Mouse (Mus musculus) monocyte, adult 5-6 weeks (primary cell): ENCODE results near the gene Srbd1. TPM values are rescaled to one million over a fixed set of nuclear protein-coding genes. Genes with fewer than 3 reads are reported as not detected.

Experiments
- ATAC-seq: fragments of 153-309, 156-312 bp; replicated peaks from 2 replicates; pipeline ENCODE4 v1.8.0; 2017; ENCODE audit warnings: mild to moderate bottlenecking; ENCODE audit not compliant: low TSS enrichment, insufficient number of reproducible peaks, severe bottlenecking, poor library complexity, low FRiP score
- total RNA-seq: library from RNA; stranded (forward); fragments of 200-1000, 200-491, 200-594 nt; gene quantifications from 3 replicates; pipeline ENCODE4 v1.2.3, GENCODE M21; 2017

Srbd1 gene
- total RNA-seq, 1 experiment from 2014 or later, result 29.5 TPM

DNA sequence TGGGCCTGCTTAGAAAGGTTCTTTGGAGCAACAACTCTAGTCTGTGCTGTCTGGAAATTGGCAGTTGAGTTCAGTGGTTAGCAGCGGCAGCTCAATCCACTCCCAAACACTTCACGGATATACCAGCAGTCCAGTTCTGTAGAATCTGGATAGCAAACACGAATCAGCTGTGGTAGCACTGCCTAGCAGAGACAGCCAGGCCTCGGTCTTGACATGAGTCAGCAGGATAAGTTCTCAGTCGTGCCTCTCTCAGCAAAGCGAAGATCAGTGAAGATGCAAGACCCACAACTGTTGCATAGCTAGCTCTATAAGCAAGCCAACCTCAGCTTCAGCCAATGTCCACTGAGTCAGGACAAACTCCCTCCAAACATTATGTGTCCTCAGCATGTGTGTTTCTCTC, 142.9 kb downstream of the Srbd1 start:
- no peak for ATAC-seq

DNA sequence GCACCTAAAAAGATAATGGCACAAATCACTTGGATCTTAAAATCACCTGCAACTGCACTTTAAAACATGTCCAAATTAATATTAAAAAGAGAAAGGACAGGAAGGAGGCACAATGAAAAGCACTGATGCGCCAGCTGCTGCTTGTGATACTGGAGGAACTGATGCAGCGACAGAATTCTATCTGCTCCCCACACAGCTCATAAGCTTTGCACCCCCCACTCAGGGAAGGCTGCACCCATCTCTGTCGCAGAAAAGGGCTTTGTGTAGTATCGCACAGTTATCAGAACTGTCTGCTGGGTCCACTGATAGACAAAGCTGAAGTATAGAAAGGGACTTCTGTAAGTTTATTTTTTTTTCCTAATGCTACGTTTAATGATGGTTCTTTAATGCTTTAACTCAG, 143.3 kb downstream of the Srbd1 start:
- ATAC-seq, result no peak

DNA sequence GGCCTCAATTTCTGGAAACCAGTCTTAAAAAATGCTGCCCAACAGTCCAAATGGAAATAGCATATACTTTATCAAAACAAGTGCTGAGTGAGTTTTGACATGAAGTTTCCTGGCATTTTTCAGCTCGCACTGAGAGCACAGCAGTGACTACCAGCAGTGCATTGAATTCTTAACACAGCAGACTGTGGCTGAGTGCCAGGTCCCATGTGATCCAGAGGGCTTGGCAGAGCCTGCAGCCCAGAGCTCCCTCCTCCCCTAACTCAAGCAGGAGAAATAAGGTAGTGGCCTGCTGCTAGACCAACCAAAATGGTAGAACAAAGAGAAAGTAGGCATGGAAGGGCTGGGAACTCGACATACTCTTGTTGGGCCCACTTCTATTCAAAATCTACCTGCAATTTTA, 149.2 kb downstream of the Srbd1 start:
- no peak for ATAC-seq

DNA sequence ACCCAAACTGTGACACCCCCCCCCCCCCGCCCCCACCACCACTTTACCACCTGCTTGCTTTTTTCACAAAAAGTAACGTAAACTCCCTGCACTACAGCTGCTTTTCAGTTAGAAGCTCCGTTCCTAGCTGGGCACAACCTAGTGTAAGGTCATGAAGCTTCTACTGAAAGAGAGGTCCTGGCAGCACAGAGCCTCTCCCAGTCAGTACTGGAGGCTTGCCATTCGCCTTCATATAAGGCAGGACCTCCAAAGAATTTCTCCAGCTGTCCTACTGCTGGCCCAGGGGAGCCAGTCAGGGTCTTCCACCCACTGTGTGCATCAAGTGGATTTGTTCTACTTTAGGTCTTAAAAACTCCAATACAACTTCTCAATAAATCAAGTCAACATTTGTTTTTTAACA, 149.9 kb downstream of the Srbd1 start:
- ATAC-seq, result no peak

DNA sequence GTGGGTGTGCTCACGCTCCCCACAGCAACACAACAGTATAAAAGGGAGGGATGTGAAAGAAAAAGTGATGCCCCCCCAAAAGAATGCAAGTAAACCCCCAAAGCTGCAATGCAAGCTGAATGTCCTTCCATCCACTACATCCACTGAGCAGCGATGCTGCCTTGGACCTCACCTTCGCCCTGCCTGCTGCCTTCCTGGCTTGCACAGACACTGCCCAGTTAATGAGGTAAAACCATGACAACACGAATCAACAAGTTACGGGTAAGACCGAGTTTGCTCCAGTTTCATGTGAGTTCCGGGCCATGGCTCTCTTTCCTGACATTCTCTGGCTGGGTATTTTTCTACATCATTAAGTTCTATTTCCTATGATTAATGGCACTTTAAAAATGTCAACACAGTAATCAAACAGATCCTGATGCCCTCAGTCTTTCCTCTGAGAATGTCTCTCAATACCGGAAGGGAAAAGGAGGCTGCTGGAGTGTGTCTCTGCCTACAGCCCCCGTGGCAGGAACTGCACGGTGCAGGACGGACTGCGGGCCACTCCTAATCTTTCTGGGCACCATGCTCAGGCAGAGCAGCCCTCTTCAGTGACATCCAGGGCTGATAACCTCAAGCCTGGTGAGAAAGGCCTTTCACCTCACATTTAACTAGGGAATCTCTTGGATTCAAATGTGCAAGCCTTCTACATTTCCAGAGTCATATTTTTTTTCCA, 155.8 kb downstream of the Srbd1 start:
- ATAC-seq, result no peak

DNA sequence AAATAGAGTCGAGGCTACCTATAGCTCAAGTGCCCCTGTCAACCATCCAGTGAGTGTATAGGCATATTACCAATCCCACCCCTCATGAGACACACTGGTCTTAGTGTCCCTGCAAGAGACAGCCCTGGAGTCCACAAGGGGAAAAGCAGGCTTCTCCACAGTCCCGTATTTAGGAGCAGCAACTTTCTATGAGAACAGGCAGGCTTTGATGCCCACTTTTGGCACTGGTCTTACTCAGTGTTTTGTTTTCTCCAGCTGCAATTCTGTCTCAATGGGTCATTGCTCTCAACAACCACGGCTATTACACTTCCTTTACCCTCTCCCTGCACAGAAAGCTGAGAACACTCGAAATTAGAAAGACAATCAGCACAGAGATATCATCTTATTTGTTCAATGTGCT, 157.4 kb downstream of the Srbd1 start:
- ATAC-seq, result no peak

DNA sequence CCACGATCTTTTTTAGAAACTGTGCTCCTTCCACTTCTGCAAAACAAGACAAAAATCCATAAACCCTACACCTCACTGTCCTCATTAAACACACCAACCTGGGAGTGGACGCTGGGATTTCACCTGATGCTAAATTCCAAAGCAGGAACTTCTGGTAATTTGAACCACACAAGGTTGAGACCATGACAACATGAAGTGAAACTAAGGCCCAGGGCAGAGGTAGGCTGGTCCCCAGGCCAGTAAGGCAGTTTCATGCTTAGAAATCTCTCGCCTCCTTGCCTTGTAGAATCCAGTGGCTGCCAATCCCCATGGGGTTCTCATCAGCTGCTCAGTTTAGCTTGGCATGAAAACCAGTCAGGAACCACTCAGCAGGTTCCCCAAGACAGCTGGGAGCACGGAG, 158.4 kb downstream of the Srbd1 start:
- ATAC-seq, result no peak

DNA sequence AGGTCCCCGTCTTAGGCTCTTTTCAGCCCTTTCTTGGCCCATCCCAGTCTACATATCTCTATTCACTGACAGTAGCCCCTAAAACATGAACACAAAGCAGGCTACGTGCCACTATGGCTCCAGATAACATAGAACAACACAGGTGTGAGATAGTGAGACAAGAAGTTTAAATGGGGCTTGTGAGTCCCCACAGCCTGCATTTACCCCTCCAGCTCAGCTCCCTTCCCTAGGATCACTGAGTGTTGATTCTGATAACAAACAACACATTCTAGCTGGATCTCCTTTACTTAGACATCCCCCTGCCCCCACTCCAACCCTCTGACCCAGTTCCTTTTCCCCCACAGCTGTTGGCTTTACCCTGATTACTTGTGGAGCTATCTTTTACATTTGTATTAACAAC, 158.8 kb downstream of the Srbd1 start:
- ATAC-seq, result no peak

DNA sequence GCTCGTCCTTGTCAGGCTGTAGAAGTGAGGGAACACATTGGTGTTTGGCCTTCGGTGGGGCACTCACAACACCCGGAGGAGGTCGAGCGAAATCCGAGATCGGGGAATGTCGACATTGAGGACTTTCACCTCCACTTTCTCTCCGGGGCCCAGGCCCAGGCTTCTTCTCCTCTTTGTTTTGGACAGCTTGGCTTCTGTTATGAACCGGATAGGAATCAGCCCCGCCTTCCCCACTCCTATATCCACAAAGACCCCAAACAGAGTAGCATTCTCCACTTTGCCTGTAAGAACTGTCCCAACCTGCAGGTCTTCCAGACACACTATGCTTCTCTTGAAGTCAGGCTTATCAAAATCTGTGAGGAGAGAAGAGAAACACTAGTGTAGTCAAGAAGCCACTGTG, 159.8 kb downstream of the Srbd1 start:
- no peak for ATAC-seq

DNA sequence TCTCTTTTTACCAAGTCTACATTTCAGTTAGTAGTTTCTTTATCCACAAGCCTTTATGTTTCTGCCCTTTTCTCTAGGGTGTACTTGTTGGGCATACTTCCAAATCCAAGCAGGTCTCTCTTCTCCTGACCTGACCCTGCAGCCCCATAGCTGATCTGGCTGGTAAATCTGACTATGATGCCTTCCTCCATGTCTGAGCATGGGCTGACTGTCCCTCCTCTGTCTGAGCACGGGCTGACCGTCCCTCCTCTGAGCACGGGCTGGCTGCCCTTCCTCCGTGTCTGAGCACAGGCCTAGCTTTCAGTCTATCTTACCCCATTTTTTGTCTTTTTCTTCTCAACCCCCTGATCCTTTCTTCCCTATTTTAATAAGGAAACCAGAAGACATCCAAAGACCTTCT, 162.7 kb downstream of the Srbd1 start:
- ATAC-seq, result no peak

DNA sequence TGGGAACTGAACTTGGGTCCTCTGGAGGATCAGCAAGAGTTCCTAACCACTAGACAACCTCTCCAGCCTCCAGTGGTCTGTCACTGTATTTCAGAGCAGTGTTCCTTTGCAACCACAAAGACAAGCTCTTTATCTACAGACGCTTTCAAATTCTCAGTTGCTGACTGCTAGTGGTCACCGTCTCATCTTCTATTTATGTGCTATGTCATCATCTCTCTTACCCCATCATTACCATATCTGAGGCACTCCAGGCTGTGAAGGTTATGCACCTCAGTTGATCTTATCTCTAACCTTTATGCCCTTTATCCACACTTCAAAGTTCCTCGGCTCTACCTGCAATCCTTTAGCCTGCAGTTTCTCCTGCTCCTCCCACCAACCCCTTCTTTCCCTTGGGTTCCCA, 163.1 kb downstream of the Srbd1 start:
- no peak for ATAC-seq

DNA sequence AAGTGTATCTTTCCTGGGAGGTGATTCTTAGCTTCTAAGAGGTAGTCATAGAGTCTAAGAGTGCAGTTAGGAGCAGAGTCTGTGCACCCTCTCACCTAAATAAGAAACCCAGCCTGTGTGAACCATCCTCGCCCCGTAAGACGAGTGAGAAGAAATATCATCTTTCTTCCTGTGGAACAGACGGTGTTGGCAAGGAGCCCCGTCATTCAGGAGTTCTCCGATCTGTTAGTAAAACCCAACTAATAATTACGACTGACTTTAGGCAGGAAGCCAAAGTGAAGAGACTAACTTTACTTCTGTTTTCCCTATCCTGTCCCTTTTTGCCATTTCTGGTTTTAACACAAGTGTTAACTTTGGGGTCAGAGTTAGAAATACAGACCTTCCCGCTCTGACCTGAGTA, 166.1 kb downstream of the Srbd1 start:
- no peak for ATAC-seq

DNA sequence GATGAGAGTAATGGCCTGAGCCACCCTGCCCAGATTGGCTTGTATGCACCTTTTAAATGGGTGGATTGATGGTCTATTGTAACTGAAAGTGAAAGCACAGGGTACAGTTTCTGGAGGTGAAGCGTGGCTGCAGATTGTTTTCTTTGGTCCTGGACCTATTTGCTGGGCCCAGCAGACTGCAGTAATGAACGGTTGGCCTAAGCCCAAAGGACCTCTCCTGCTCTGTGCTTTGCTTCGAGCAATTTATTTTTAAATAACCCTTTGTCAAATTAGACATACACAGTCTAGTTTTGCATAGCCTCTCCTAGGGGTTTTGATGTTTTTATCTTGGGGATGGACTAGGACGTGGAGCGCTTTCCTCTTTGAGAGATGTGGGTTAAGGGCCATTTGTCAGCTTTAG, 169.9 kb downstream of the Srbd1 start:
- ATAC-seq, result no peak

DNA sequence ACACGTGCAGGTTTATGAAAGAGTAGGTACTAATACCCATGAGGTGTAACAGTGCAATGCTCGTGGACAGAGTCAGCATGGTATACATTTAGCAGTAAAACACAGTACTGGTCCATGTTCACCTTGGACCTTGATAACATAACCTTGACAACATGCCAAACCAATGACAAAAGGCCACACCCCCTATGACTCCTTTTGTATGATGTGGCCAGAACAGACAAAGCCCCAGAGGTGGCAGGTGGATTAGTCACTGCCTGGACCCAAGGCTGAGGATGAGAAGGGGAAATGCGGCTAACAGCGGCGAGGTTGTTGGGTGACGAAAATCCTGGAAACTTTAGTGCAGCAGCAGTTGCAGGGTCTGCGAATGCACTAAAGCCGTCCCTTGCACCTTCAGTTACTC, 170.4 kb downstream of the Srbd1 start:
- ATAC-seq, result no peak

DNA sequence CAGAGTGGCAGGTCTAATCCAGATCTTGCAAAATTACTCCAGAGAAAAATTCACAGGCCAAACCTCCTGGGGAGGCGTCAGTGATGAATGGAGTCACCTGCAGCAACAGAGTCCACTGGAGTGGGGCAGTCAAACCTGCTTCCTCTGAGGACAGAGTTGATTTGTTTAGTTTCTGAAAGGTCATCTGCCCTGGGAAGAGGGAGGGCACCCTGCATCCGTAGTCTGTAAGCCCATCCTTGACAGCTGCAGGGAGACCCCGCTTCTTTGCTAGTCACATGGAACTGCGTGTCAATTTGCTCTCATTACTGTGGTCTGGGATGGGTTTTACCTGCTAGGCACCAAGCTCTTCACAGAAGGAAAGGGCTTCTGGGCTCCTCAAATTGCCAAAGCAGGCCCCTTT, 173.9 kb downstream of the Srbd1 start:
- ATAC-seq, result no peak

DNA sequence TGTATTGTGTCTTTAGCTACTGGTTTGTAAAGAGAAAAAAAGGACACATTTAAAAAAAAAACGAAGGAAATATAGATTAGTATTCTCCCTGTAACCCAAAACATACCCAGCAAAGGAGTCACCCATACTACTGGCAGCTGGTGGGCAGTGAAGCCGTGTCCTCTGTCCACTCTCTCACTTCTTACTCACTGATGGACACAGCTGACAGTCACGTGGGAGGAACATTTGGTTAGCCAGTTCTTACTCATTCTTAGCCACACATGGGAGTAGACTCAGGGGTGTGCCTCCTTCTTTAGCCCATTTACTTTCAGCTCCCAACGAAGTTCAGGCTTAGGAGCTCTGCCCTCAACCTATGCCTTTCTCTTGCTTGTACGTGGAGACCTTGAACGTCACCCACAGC, 183.3 kb downstream of the Srbd1 start:
- ATAC-seq, result no peak

DNA sequence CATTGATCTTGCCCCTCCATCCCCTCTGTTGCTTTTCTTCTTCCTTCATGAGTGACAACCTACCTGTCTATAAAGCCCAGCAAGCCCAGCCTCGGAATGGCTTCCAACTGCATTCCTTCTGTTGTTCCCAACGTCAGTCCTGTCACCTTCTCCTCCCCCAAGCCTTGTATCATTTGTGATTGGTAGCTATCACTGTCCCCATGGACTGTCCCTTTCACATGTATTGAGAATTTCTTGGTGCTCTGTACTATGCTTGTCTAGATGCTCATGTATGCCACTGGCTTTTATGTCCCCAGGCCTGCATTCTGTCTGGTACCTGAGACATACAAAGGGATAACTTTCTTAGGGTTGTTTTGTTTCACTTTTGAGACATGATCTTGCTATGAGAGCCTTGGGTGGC, 193.2 kb downstream of the Srbd1 start:
- no peak for ATAC-seq

DNA sequence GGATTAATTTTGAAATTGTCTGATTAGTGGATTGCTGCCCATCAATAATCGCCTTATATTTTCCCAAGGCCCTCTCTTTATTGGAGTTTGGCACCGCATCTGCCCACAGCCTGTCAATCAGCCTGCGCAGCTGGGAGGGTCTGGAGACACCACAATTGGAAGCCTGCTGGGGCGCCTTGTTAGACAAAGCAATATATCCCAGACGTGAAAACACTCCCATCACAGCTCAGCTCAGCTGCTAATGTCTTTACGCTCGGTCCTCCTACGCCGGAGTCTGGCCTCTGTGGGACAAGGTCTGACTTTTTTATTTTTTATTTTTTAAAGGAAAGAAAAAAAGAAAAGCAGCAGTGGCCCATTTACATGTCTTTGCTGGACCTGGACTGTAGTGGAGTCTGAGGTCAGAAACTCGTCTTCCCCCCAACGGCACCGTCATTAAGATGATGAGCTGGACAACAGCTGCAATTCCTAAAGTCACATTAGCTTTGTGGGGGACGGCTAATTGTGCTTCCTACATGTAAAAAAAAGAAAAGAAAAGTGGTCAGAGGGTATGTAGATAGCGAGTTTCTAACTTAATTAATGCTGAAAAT, 195.0 kb downstream of the Srbd1 start:
- ATAC-seq, result no peak

DNA sequence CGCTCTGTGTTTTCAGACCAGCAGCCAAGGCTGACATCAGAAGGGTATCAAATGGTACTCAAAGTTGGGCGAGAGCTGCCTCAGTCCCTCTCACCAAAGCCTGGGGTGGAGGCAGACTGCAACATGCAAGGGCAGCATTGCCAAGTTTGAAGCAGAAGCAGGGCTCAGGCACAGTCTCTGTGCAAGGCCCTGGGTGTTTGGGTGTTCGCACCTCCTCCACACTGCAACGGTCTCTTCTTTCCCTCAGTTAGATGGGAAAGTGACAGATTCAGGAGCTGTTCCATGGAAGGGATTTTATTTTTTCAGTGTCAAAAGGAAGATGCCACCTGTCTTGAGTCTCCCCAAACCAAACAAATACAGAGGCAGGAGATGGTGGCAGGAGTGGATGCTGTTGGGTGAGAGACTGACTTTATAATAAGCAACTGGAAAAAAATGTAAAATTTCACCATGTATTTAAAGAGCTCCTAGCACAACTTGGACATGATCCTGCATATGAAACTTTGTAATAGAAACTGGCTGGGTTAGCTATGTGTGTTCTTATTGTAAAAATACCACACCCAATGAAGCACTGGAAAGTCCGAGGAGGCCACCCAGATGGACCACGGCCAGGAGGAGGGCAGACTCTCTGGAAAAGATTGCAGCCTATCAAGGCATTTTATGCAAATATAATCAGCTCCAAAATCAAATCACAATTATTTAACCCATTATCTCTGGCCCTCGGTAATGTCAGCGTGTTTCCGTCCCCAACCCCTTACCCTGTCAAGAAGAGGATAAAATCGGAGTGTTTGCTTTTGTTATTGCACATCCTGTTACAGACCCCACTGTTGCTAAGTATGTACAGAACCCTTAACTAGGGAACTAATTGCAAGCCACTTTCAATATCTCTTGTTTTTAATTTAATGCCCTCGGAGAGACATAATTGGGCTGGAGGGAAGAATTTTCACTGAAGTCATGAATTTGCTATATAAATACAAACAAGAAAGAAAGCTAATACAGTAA, 195.8 kb downstream of the Srbd1 start:
- no peak for ATAC-seq

DNA sequence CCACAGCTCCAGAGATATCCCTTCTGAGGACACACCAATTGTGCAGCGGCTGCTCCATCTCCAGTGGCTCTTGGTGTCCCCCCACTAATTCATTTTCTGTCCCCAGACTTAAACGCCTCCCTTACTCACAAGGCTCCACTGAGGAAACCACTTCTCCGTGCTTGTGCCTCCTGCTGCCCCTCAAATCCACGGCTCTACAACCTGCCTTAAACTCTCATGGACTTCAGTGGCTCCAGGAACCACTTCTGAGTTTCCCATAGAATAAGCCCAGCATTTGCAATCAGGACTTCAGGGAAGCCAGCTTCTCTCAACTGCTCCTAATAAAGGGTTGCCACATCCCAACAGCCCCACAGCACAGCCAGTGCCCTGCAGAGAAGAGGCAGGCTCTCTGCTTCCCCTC, 200.2 kb downstream of the Srbd1 start:
- ATAC-seq, result no peak
